Mouse (Mus musculus) frontal cortex, postnatal 25 days (tissue): ENCODE results near the gene Syn2.

Source experiments
- DNase-seq, 2 experiments: peaks; one replicate each; pipeline ENCODE4 v3.0.0; 2022; ENCODE audit warnings: low spot score in 2 of 2

Syn2 gene

GRCm38 (mm10) chr6:115245500-115246058 is 110.9 kb downstream of the Syn2 start:
- no peak for DNase-seq

GRCm38 (mm10) chr6:115251531-115251985 is 116.9 kb downstream of the Syn2 start:
- DNase-seq, result no peak

- DNase-seq, result no peak
These were observed 117.6 kb downstream of the Syn2 start, which contains the start of gene Timp4 for GRCm38 (mm10) chr6:115252099-115252873. Timp4 (minus strand) TSS chr6:115252205.

- DNase-seq, result no peak
These were observed 120.5 kb downstream of the Syn2 start for GRCm38 (mm10) chr6:115255171-115255570.

GRCm38 (mm10) chr6:115260507-115260906 is 125.8 kb downstream of the Syn2 start:
- no peak for DNase-seq

- DNase-seq, result no peak
These were observed 132.1 kb downstream of the Syn2 start for GRCm38 (mm10) chr6:115266791-115267190.

- DNase-seq, result peak; percentile 63 to 68
These were observed 133.2 kb downstream of the Syn2 start for GRCm38 (mm10) chr6:115267916-115268315.

GRCm38 (mm10) chr6:115268551-115269385 is 134.1 kb downstream of the Syn2 start:
- no peak for DNase-seq

- no peak for DNase-seq
These were observed 134.9 kb downstream of the Syn2 start for GRCm38 (mm10) chr6:115269561-115269960.

- no peak for DNase-seq
These were observed 135.4 kb downstream of the Syn2 start for GRCm38 (mm10) chr6:115270085-115270484.

- DNase-seq, result no peak
These were observed 136.6 kb downstream of the Syn2 start for GRCm38 (mm10) chr6:115271326-115271725.

- no peak for DNase-seq
These were observed 137.2 kb downstream of the Syn2 start for GRCm38 (mm10) chr6:115271866-115272271.

- no peak for DNase-seq
These were observed 138.6 kb downstream of the Syn2 start for GRCm38 (mm10) chr6:115273346-115273745.

GRCm38 (mm10) chr6:115274705-115275104 is 140.0 kb downstream of the Syn2 start:
- DNase-seq, result no peak

- no peak for DNase-seq
These were observed 140.6 kb downstream of the Syn2 start for GRCm38 (mm10) chr6:115275116-115275815.

GRCm38 (mm10) chr6:115278086-115278485 is 143.4 kb downstream of the Syn2 start:
- no peak for DNase-seq

- no peak for DNase-seq
These were observed 144.9 kb downstream of the Syn2 start for GRCm38 (mm10) chr6:115279639-115280038.

GRCm38 (mm10) chr6:115284153-115284552 is 149.5 kb downstream of the Syn2 start:
- DNase-seq, result no peak

- DNase-seq, result no peak
These were observed 151.7 kb downstream of the Syn2 start for GRCm38 (mm10) chr6:115286441-115286840.

GRCm38 (mm10) chr6:115288223-115288622 is 153.5 kb downstream of the Syn2 start:
- no peak for DNase-seq

- no peak for DNase-seq
These were observed 155.9 kb downstream of the Syn2 start for GRCm38 (mm10) chr6:115290561-115290960.

GRCm38 (mm10) chr6:115291068-115291467 is 156.4 kb downstream of the Syn2 start:
- DNase-seq, result peak in 1 of 2 experiments; percentile 3
